Mouse (Mus musculus): ENCODE data around the gene Smoc2.

Gene Smoc2

GRCm38 (mm10) chr17:14412460-14412859 lies 133.2 kb downstream of the Smoc2 start:
- in situ Hi-C loops (cut with MboI, MseI) = no loop called here

- in situ Hi-C loops (cut with MboI, MseI) = no loop called here
Observed at GRCm38 (mm10) chr17:14414511-14414910, 135.2 kb downstream of the Smoc2 start.

GRCm38 (mm10) chr17:14420460-14421046 lies 141.2 kb downstream of the Smoc2 start:
- in situ Hi-C loops (cut with MboI, MseI) = no loop called here

GRCm38 (mm10) chr17:14426481-14426880 lies 147.2 kb downstream of the Smoc2 start:
- in situ Hi-C loops (cut with MboI, MseI) = no loop called here

GRCm38 (mm10) chr17:14434717-14435116 lies 155.4 kb downstream of the Smoc2 start:
- in situ Hi-C loops (cut with MboI, MseI) = no loop called here

- in situ Hi-C loops (cut with MboI, MseI) = no loop called here
Observed at GRCm38 (mm10) chr17:14445611-14446010, 166.3 kb downstream of the Smoc2 start.

- in situ Hi-C loops (cut with MboI, MseI) = no loop called here
Observed at GRCm38 (mm10) chr17:14447275-14447674, 168.0 kb downstream of the Smoc2 start.

Measured in T-helper 2 cell (primary cell).